Mouse (Mus musculus): ENCODE data around the gene Sez6l2. TPM values are rescaled to one million over a fixed set of nuclear protein-coding genes. Genes with fewer than 3 reads are reported as not detected.

The Sez6l2 gene
- polyA plus RNA-seq, 1 experiment from 2014 or later: 32.7 TPM

DNA sequence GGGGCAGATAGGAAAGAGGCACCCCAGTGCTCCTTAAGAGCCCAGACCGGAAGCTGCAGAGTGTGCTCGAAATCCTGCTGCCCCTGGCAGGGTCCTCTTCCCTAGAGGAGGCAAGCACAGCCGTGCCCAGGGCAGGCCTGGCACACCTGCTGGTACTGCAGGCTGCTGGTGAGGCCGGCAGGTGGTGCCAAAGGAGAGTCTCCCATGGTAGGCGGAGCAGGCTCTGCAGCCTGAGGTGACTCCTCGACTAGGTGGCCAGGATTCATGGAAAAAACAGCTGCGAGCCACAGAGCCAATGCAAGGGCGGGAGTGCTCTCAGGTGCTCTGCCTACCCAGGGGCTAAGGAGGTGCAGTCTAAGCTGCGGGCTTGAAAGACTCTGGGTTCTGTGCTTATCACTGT lies 36.0 kb downstream of the Sez6l2 start:
- ATAC-seq (ENCODE audit: low FRiP score): no peak
- 48% methylated on average over 9 of the region's 9 CpGs for WGBS
- H3K27ac ChIP-seq: no peak overlapping the region
- H3K9me3 ChIP-seq: no peaks in the 10 kb centered on the region
- H3K4me3 ChIP-seq: no peak overlapping the region
- H3K4me2 ChIP-seq: no peak overlapping the region
- peaks cover 4% of the 10 kb centered on the region for H3K36me3 ChIP-seq
- H3K4me1 ChIP-seq (replicated peaks): no peaks in the 10 kb centered on the region
- H3K27me3 ChIP-seq: no peaks in the 10 kb centered on the region
- no peak overlapping the region for H3K9ac ChIP-seq

DNA sequence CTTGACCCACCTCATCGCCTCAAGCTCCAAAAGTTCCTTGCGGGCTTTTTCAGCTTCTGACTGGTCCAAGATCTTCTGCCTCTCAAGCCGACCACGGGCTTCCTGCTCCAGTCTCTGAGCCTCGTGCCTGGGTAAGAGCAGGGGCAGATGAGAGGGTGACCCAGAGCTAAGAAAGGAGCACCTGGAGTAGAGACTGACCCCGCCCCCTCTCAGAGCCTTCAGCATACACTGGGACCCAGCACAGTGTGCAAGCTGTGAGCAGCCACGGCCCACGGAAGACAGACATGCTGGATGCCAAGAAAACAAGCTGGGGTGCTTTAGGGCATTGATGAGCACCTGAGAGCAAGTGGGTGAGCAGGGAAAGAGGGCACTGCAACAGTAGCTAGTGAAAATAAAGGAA lies 38.5 kb downstream of the Sez6l2 start:
- no peak for ATAC-seq (ENCODE audit: low FRiP score)
- Histone ChIP-seq H3K36me3 (no peaks in the 10 kb centered on the region), H3K27me3 (no peaks in the 10 kb centered on the region), H3K4me3 (no peak overlapping the region), H3K9me3 (no peaks in the 10 kb centered on the region), H3K27ac (no peak overlapping the region), H3K4me1 (replicated peaks) (no peaks in the 10 kb centered on the region), H3K4me2 (no peak overlapping the region), H3K9ac (no peak overlapping the region)
- 74% methylated on average over 8 of the region's 8 CpGs for WGBS

DNA sequence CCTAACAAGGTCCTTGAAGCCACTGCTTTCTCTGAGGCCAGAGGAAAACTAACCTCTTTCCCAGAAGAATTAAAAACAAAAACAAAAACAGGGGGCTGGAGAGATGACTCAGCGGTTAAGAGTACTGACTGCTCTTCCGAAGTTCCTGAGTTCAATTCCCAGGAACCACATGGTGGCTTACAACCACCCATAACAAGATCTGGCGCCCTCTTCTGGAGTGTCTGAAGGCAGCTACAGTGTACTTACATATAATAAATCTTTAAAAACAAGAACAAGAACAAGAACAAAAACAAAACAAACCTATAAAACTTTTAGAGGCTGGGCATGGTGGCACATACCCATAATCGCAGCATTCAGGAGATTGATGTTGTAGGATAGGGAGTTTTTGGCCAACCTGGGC lies 46.1 kb downstream of the Sez6l2 start:
- no peak for ATAC-seq (ENCODE audit: low FRiP score)
- H3K9me3 ChIP-seq: no peaks in the 10 kb centered on the region
- H3K4me2 ChIP-seq: no peak overlapping the region
- no peaks in the 10 kb centered on the region for H3K27me3 ChIP-seq
- no peak overlapping the region for H3K27ac ChIP-seq
- no peak overlapping the region for H3K4me3 ChIP-seq
- no peaks in the 10 kb centered on the region for H3K36me3 ChIP-seq
- H3K9ac ChIP-seq: no peak overlapping the region
- WGBS: 84% methylated on average over 4 of the region's 4 CpGs
- H3K4me1 ChIP-seq (replicated peaks): no peaks in the 10 kb centered on the region

DNA sequence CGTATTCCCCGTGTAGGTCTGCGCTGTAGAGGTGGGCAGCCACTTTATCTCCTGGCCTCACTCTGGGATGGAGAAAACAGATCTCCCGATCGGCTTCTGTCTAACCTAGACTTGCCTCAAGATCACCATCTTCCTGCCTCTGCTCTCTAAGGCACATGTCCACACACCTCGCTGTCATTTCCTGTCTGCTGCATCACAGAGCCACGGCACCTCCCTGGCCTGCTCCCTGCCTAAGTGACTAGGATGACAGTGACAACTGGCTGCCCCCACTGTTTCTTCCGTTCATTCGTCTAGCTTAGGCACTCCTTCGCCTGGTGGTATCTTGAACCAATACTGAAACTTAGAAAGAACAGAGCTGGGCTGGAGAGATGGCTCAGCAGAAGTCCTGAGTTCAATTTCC lies 49.2 kb downstream of the Sez6l2 start:
- 87% methylated on average over 10 of the region's 10 CpGs for WGBS
- Histone ChIP-seq H3K9ac (no peak overlapping the region), H3K4me1 (replicated peaks) (no peaks in the 10 kb centered on the region), H3K9me3 (no peaks in the 10 kb centered on the region; the same call in 1 of the 2 replicates), H3K27ac (no peak overlapping the region), H3K4me3 (no peak overlapping the region), H3K36me3 (no peaks in the 10 kb centered on the region), H3K4me2 (no peak overlapping the region), H3K27me3 (no peaks in the 10 kb centered on the region)
- ATAC-seq (ENCODE audit: low FRiP score): no peak

DNA sequence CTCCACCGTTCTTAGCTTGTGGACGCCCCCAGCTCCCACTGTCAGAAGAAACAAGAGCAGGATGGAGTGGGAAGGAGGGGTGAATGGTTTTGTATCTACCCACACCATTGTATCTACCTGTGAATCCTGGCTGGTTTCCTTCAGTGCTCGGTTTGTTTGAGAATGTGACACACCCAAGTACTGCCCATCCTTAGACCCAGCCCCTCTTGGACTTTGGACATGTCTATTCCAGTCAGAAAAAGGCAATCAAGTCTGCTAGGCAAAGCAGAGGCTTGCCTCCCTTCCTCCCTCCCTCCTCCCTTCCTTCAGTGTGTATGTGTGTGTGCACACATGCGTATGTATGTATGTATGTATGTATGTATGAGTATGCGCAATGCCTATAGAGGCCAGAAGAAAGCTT lies 53.3 kb downstream of the Sez6l2 start:
- WGBS: 92% methylated on average over 5 of the region's 5 CpGs
- no peak for ATAC-seq (ENCODE audit: low FRiP score)
- Histone ChIP-seq H3K9ac (no peak overlapping the region), H3K27me3 (no peaks in the 10 kb centered on the region), H3K4me3 (no peak overlapping the region), H3K4me1 (replicated peaks) (peaks cover 5% of the 10 kb centered on the region; the same call in 1 of the 2 replicates), H3K9me3 (no peaks in the 10 kb centered on the region; the same call in 1 of the 2 replicates), H3K4me2 (no peak overlapping the region), H3K36me3 (no peaks in the 10 kb centered on the region), H3K27ac (no peak overlapping the region)

DNA sequence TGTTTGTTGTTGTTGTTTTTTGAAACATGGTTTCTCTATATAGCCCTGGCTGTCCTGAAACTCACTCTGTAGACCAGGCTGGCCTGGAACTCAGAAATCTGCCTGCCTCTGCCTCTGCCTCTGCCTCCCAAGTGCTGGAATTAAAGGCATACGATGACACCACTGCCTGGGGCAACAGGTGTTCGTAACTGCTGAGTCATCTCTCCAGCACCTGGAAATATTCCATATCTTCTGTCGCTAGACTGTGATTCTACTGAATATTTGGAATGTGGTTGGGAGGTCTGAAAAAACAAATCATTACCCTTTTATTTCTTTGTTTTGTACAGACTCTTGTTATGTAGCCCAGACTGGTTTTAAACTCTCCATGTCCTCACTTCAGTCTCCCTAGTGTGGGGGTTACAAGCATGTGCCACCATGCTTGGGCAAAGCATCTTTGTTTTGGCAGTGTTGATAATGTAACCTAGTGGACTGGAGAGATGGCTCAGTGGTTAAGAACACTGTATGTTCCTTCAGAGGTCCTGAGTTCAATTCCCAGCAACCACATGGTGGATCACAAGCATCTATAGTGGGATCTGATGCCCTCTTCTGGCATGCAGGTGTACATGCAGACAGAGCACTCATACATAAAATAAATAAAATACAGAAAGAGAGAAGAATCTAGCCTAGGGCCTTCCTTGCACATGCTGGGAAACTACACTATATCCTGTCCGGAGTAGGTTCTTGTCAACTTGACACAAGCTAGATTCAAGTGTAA lies 53.9 kb downstream of the Sez6l2 start:
- peaks cover 10% of the 10 kb centered on the region; the same call in 1 of the 2 replicates for H3K4me1 ChIP-seq (replicated peaks)
- no peak overlapping the region for H3K4me3 ChIP-seq
- H3K9me3 ChIP-seq: no peaks in the 10 kb centered on the region; the same call in 1 of the 2 replicates
- 89% methylated on average over 4 of the region's 4 CpGs for WGBS
- ATAC-seq (ENCODE audit: low FRiP score): no peak
- no peak overlapping the region for H3K4me2 ChIP-seq
- H3K27ac ChIP-seq: no peak overlapping the region
- H3K9ac ChIP-seq: no peak overlapping the region
- H3K36me3 ChIP-seq: no peaks in the 10 kb centered on the region
- H3K27me3 ChIP-seq: no peaks in the 10 kb centered on the region

DNA sequence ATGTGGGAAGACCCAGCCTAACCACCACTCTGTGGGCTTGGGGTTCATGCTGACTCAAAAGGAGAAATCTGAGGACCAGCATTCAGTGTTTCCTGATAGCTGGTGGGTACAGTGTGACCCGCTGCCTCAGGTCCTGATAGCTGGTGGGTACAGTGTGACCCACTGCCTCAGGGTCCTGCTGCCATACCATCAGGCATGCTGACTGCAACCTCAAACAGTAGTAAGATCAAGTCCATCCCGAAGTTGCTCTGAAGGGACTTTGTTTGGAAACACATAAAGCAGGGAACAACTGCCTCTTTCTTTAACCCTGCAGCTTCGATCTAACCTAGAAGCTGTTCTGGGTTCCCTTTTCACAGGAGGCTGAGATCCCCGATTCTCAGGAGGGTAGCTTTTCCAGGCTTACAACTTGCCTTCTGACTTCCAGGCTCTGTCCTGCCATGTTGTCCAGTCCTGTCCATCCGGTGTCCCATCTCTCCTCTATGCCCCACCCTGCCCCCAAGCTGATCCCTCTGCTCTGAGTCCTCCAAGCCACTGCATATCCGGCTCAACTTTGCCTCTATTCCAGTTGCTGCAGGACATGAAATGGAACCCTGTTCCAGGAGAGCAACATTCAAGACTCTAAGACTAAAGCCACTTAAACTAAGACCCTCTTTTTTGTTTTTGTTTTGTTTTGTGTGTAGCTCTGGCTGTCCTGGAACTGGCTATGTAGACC lies 57.1 kb downstream of the Sez6l2 start:
- Histone ChIP-seq H3K36me3 (peaks cover 7% of the 10 kb centered on the region; the same call in 1 of the 2 replicates), H3K9ac (no peak overlapping the region), H3K27me3 (no peaks in the 10 kb centered on the region), H3K9me3 (no peaks in the 10 kb centered on the region; the same call in 1 of the 2 replicates), H3K27ac (no peak overlapping the region), H3K4me3 (no peak overlapping the region), H3K4me1 (replicated peaks) (peaks cover 12% of the 10 kb centered on the region; the same call in 1 of the 2 replicates), H3K4me2 (no peak overlapping the region)
- ATAC-seq (ENCODE audit: low FRiP score): no peak
- 81% methylated on average over 6 of the region's 6 CpGs for WGBS

DNA sequence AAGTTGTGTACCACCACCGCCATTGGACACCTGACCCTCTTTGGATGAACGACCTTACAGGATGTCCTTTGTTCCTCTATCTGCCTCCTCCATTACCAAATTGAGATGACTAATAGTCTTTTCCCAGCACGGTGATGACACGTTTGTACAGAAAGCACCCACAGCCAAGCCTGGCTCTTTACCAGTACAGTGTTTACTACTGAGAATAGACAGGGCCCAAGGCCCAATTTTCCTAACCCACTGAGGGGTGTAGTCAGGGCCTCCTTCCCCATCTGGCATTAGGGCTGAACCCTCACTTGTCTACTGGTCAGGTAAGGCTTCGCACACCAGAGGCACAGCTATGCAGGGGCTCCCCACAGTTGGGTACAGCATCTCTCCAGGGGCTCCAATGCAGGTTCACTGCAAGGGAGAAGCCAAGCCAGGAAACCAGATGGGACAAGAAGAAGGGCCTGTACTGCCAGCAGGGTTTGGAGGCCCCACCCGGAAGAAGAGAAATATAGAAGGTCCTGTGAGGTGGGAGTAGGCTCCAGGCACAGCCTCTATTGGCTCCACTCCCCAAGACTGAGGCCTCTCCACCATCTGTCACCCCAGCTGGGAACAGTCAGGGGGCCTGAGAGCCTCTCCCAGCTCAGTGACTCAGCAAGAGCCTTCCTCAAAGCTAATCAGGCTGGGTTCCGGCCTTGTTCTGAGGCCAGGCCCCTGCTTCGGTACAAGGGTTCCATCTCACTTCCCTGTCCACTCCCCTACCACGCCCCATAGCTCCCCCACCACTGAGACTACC lies 58.1 kb downstream of the Sez6l2 start:
- 61% methylated on average over 9 of the region's 9 CpGs for WGBS
- Histone ChIP-seq H3K4me3 (no peak overlapping the region), H3K9ac (peak overlapping the region; percentile 49; the same call in 1 of the 2 replicates), H3K36me3 (peaks cover 16% of the 10 kb centered on the region), H3K27ac (peak overlapping the region; percentile 66), H3K27me3 (no peaks in the 10 kb centered on the region), H3K4me2 (no peak overlapping the region), H3K9me3 (no peaks in the 10 kb centered on the region; the same call in 1 of the 2 replicates), H3K4me1 (replicated peaks) (peaks cover 17% of the 10 kb centered on the region)
- peak; percentile 66; the same call in 1 of the 2 replicates for ATAC-seq (ENCODE audit: low FRiP score)

DNA sequence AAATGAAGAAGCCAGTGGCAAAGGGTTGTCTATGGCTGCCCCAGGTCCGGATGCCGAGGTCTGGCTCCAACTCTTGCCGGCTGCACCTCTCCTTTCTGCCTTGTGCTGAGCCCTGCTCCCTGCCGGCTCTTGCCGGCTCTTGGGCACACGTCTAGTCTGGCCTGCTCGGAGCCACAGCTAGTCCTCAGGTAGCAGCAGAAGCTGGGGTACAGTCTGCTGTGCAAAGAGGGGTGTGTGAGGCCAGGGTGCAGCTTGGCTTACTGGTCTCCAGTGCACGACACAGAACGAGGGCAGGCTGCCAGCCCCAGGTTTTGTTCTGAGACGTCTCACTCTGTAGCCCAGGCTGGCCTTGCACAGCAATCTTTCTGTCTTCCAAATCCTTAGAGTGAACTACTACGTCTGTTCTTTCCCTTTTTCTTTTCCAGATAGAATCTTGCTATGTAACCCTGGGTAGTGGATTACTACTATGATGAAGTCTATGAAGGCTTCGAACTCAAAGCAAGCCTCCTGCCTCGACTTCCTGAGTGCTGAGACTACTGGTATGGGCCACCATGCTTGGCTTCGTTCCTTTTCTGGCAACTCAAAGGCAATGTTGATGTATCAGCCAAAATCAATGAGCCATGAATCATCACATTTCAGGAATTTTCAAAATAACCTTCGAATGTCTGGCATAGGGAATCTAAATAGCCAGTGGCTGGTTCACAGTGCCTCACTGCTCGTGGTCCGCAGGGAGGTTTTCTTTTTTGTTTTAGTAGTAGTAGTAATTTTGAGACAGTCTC lies 59.1 kb downstream of the Sez6l2 start:
- 84% methylated on average over 17 of the region's 17 CpGs for WGBS
- H3K27ac ChIP-seq: peak overlapping the region; percentile 66; the same call in 1 of the 2 replicates

DNA sequence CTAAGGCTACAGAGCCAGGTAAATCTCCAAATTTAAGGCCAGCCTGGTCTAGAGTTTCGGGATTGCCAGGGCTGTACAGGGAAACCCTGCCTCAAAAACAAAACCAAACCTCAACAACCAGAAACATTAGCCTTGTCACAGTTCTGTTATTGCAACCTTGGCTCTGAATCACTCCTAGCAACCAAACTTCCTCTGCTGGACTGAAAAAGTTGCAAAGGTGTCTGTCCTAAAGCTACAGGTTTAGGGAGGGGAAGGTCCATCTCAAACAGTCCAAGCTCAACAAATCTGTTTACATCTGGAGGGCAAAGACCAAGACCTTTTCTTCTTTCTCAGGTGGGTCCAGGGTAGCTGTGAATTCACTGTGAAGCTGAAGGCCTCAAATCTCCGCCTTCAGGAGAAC lies 60.7 kb downstream of the Sez6l2 start:
- Histone ChIP-seq H3K27me3 (no peaks in the 10 kb centered on the region), H3K36me3 (peaks cover 38% of the 10 kb centered on the region), H3K9me3 (no peaks in the 10 kb centered on the region), H3K4me3 (no peak overlapping the region), H3K9ac (no peak overlapping the region), H3K4me2 (no peak overlapping the region), H3K27ac (no peak overlapping the region), H3K4me1 (replicated peaks) (peaks cover 42% of the 10 kb centered on the region)
- no peak for ATAC-seq (ENCODE audit: low FRiP score)
- 96% methylated on average over 2 of the region's 2 CpGs for WGBS

More for the DNA sequence above, 59.1 kb downstream of the Sez6l2 start:
- Histone ChIP-seq H3K9ac (no peak overlapping the region), H3K27me3 (no peaks in the 10 kb centered on the region), H3K4me2 (no peak overlapping the region), H3K4me3 (no peak overlapping the region), H3K4me1 (replicated peaks) (peaks cover 27% of the 10 kb centered on the region), H3K36me3 (peaks cover 27% of the 10 kb centered on the region), H3K9me3 (no peaks in the 10 kb centered on the region)
- ATAC-seq (ENCODE audit: low FRiP score): no peak

DNA sequence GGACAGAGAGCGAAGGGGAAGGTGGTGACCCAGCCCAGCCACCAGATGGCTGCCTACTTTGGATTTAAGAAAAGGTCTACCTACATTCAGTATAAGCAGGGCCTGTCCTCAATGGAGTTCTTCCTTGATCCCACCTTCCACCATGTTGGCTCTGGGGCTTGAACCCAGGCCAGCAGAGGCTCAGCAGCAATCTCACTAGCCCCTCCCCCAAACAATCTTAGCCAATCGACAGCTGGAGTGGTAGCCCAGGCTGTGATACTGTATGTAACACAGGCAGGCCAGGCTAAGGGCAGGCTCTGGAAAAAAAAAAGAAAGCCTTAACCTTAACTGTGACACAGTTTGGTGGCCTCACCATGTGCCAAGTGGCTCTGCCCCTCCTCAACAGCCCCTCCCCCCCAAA lies 61.4 kb downstream of the Sez6l2 start:
- Histone ChIP-seq H3K4me2 (no peak overlapping the region), H3K9me3 (no peaks in the 10 kb centered on the region), H3K27ac (no peak overlapping the region), H3K27me3 (no peaks in the 10 kb centered on the region), H3K4me3 (no peak overlapping the region), H3K9ac (no peak overlapping the region), H3K36me3 (peaks cover 38% of the 10 kb centered on the region), H3K4me1 (replicated peaks) (peaks cover 43% of the 10 kb centered on the region)
- ATAC-seq (ENCODE audit: low FRiP score): no peak
- 84% methylated on average over 2 of the region's 2 CpGs for WGBS

Measured in hindbrain, embryonic 13.5 days (tissue).